Mouse (Mus musculus) monocyte, adult 5-6 weeks (primary cell): Measurements from ENCODE around the gene Kcnf1. TPM values are rescaled to one million over a fixed set of nuclear protein-coding genes. Genes with fewer than 3 reads are reported as not detected.

Source experiments
- ATAC-seq: fragments of 153-309, 156-312 bp; replicated peaks from 2 replicates; pipeline ENCODE4 v1.8.0; 2017; ENCODE audit warnings: mild to moderate bottlenecking; ENCODE audit not compliant: low TSS enrichment, insufficient number of reproducible peaks, severe bottlenecking, poor library complexity, low FRiP score
- total RNA-seq: library from RNA; stranded (forward); fragments of 200-1000, 200-491, 200-594 nt; gene quantifications from 3 replicates; pipeline ENCODE4 v1.2.3, GENCODE M21; 2017

Gene Kcnf1
- total RNA-seq: not detected in 3 replicates

DNA sequence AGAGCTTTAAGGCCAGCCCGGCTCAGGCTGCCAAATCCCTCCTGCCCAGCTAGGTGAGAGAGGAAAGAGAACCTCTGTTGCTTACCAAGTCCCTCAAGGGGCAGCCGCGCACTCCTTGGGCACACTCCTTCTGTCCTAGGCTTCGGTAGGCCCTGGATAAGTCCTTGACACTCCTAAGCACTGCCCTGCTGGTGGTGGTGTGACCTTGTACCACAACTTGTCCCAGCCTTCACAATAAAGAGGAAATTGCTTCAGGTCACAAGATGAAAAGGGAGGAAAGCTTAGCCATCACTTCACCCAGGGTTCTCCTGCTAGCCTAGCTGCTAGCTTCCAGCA is at the start of gene Kcnf1:
Gene Kcnf1 (minus strand): TSS at position 132 of the 336 bp plus-strand sequence.
- no peak for ATAC-seq

- no peak for ATAC-seq
These were observed 48.3 kb upstream of the Kcnf1 start for GRCm38 (mm10) chr12:17225012-17225411.

DNA sequence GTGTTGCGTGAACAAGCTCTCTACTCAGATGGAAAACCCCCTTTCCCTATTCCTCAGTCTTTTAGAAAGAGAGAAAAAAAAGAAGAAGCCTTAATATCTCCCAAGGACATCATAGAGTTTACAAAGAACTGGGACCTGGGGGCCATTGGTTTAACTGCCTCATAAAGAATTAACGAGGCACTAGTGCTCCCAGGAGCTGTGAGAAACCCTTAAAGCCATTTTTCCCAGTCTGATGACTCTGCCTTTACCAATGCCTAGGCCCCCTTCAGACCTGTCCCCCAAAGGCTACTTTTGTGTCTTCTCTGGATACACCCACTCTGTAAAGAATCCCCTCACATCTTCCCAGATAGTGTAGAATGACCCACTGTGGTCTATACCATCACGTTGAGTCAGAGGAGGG is 46.4 kb upstream of the Kcnf1 start:
- ATAC-seq: no peak

DNA sequence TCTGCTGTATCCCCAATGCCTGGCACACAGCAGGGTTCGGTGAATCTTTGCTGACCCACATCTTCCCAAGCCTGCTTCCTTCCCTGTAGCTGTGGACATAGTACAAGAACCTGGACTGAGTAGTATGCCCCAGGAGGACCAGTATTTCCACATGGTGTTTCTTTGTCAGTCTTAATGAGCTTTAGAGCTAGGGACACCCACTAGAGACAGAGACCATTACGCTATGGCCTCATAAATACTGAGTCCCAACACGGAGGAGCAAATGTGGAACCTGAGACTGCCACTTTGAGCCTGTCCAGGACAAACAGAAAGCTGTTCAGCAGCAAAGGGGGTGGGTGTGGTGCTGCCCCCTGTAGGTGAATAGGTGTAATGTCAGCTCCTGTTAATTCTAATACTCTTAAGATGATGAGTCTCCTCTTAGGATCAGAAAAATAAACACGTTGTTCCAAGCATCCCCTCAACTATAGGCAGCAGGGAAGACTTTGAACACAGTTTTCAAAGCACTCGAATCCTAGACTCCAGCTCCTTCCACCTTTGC is 45.3 kb upstream of the Kcnf1 start:
- ATAC-seq: no peak

GRCm38 (mm10) chr12:17220631-17221030 is 43.9 kb upstream of the Kcnf1 start:
- 0 out of 2 replicates have a peak, but pooled peaks have one; percentile 35 for ATAC-seq

- no peak for ATAC-seq
These were observed 42.4 kb upstream of the Kcnf1 start for GRCm38 (mm10) chr12:17219107-17219506.

- no peak for ATAC-seq
These were observed 41.7 kb upstream of the Kcnf1 start for GRCm38 (mm10) chr12:17218390-17218789.

DNA sequence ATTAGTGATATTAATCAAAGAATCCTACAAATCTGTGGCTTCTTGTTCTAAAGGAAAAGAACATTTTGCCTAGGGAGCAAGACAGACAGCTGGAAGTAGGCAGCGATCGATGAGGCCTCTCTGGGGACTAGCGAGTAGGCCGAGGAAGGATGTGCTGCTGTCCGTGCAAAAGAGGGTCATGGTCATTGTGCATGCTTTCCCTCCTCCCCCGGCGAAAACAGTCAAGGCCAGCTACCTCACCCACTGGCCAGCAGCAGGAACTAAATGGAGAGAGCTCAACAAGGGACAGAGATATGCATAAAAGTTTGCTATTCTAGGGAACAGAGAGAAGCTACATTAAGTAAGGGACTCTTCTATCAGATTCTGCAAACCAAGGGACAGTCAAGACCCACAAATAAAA is 39.1 kb upstream of the Kcnf1 start:
- ATAC-seq: no peak

GRCm38 (mm10) chr12:17202492-17203322 is 26.0 kb upstream of the Kcnf1 start:
- no peak for ATAC-seq

GRCm38 (mm10) chr12:17198621-17199020 is 21.9 kb upstream of the Kcnf1 start:
- ATAC-seq: no peak

GRCm38 (mm10) chr12:17194140-17194539 is 17.5 kb upstream of the Kcnf1 start:
- no peak for ATAC-seq

- no peak for ATAC-seq
These were observed 16.6 kb upstream of the Kcnf1 start for GRCm38 (mm10) chr12:17193311-17193710.

GRCm38 (mm10) chr12:17192887-17193286 is 16.2 kb upstream of the Kcnf1 start:
- no peak for ATAC-seq

- ATAC-seq: no peak
These were observed 7.7 kb upstream of the Kcnf1 start for GRCm38 (mm10) chr12:17184303-17184775.

- ATAC-seq: no peak
These were observed 7.1 kb upstream of the Kcnf1 start for GRCm38 (mm10) chr12:17183788-17184187.

- ATAC-seq: no peak
These were observed 489 bp downstream of the Kcnf1 start for GRCm38 (mm10) chr12:17176041-17176756.

GRCm38 (mm10) chr12:17175531-17175951 is 1.1 kb downstream of the Kcnf1 start:
- no peak for ATAC-seq

DNA sequence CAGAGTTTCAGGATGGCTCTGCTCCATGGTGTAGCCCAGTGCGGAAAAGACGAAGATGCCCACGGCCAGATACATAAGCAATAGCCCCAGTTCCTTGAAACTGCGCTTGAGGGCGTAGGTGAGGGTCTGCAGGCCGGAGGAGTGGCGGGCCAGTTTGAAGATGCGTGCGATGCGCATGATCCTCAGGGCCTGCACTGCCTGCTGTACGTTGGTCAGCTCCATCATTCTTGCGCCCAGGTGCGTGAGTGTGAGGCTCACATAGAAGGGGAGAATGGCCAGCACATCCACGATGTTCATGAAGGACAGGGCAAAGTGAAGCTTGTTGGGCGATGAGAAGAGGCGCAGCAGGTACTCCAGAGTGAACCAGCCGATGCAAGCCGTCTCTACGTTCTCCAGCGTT is 1.6 kb downstream of the Kcnf1 start:
- no peak for ATAC-seq

- no peak for ATAC-seq
These were observed 2.4 kb downstream of the Kcnf1 start for GRCm38 (mm10) chr12:17174134-17174893.
